Mouse (Mus musculus) heart, postnatal 0 days (tissue): ENCODE data around the gene En2. TPM values are rescaled to one million over a fixed set of nuclear protein-coding genes. Genes with fewer than 3 reads are reported as not detected.

Experiments used
- ATAC-seq: fragments of 200-750 bp; cut with Nextera tagmentation; 2 replicates; pipeline ENCODE4 v1.8.0; 2017; ENCODE audit warnings: low read depth, moderate number of reproducible peaks, moderate library complexity; ENCODE audit not compliant: insufficient read depth
- DNase-seq: peaks from one replicate; pipeline ENCODE4 v3.0.0-alpha.2; 2016; ENCODE audit warnings: low spot score
- H3K27ac ChIP-seq: fragments of 300-500 bp; sonication (generic); 2 replicates; pipeline ENCODE4 v1.5.1; 2014; ENCODE audit warnings: low read depth, mild to moderate bottlenecking
- H3K27me3 ChIP-seq: fragments of 300-500 bp; sonication (generic); 2 replicates; pipeline ENCODE4 v1.6.1; 2014; ENCODE audit warnings: low read length, mixed read lengths; ENCODE audit not compliant: control insufficient read depth, insufficient read depth
- H3K36me3 ChIP-seq: fragments of 300-500 bp; sonication (generic); replicated peaks from 2 replicates; pipeline ENCODE4 v1.6.1; 2014; ENCODE audit warnings: low read length, mixed read lengths; ENCODE audit not compliant: control insufficient read depth, insufficient read depth
- H3K4me1 ChIP-seq: fragments of 300-500 bp; sonication (generic); 2 replicates; pipeline ENCODE4 v1.6.1; 2014; ENCODE audit warnings: antibody characterized with exemption; ENCODE audit not compliant: control insufficient read depth, insufficient read depth
- H3K4me2 ChIP-seq: fragments of 300-500 bp; sonication (generic); 2 replicates; pipeline ENCODE4 v1.6.1; 2014; ENCODE audit warnings: low read depth, mild to moderate bottlenecking, low read length, moderate library complexity
- H3K4me3 ChIP-seq: fragments of 300-500 bp; sonication (generic); 2 replicates; pipeline ENCODE4 v1.5.1; 2014; ENCODE audit warnings: low read depth, low read length
- H3K9ac ChIP-seq: fragments of 300-500 bp; sonication (generic); replicated peaks from 2 replicates; pipeline ENCODE4 v1.6.1; 2014; ENCODE audit warnings: low read depth, low read length, mixed read lengths
- H3K9me3 ChIP-seq: fragments of 300-500 bp; sonication (generic); replicated peaks from 2 replicates; pipeline ENCODE4 v1.6.1; 2016; ENCODE audit warnings: low read length; ENCODE audit not compliant: control insufficient read depth
- CTCF ChIP-seq: IDR thresholded peaks from 2 replicates; pipeline ENCODE4 v1.5.1; 2016; ENCODE audit warnings: antibody characterized with exemption, control low read depth, low read depth
- EP300 ChIP-seq: IDR thresholded peaks from 2 replicates; pipeline ENCODE4 v1.6.1; 2016; ENCODE audit warnings: antibody characterized with exemption, low read depth
- WGBS: fragments of 180-500 bp; shearing (Covaris S2); extraction: QIAGEN DNeasy Blood & Tissue Kit; methylation state at CpG from one replicate; pipeline ENCODE4 v1.1.7; 2014; 5-methylcytosine and 5-hydroxymethylcytosine counted together
- polyA plus RNA-seq: library from polyadenylated mRNA; unstranded; fragments of >200 nt; fragmentation: Nextera tagmentation; extraction: Ambion mirVana; gene quantifications from 2 replicates; pipeline ENCODE4 v1.2.1, GENCODE M21; 2015
- total RNA-seq: library from RNA; depleted of rRNA; stranded (reverse); fragments of >200 nt; gene quantifications from 2 replicates; pipeline ENCODE4 v1.2.3, GENCODE M21; 2014; ENCODE audit warnings: low replicate concordance

Gene En2
- total and polyA plus RNA-seq, 2 experiments from 2014 or later = not detected

DNA sequence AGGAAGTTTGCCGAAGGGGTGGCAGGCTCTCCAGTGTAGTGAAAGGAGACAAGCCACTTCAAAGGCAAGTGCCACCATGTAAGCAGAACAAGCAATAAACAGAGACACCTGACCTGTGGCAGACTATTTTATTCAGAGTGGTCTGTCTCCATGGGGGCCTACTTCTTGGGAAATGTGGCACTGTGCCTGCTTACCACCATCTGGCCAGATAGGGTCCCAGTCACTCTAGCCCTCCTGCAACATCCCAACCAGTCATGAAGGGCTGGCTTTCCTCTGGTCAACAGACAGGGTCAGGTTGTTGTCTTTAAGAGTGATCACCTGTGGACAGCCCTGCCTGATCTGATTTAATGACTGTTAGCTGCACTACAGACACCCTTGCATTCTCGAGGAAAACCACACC is 30.0 kb downstream of the En2 start:
- Histone ChIP-seq H3K4me3 (no peak overlapping the region), H3K9ac (no peak overlapping the region), H3K9me3 (no peaks in the 10 kb centered on the region), H3K4me2 (no peak overlapping the region), H3K27ac (no peak overlapping the region), H3K27me3 (peaks cover 22% of the 10 kb centered on the region; the same call in 1 of the 2 replicates), H3K4me1 (no peaks in the 10 kb centered on the region), H3K36me3 (no peaks in the 10 kb centered on the region)
- TF ChIP-seq EP300 = no peak
- TF ChIP-seq CTCF = no peak
- DNase-seq = no peak
- 51% methylated on average over 2 of the region's 2 CpGs for WGBS
- ATAC-seq = no peak

DNA sequence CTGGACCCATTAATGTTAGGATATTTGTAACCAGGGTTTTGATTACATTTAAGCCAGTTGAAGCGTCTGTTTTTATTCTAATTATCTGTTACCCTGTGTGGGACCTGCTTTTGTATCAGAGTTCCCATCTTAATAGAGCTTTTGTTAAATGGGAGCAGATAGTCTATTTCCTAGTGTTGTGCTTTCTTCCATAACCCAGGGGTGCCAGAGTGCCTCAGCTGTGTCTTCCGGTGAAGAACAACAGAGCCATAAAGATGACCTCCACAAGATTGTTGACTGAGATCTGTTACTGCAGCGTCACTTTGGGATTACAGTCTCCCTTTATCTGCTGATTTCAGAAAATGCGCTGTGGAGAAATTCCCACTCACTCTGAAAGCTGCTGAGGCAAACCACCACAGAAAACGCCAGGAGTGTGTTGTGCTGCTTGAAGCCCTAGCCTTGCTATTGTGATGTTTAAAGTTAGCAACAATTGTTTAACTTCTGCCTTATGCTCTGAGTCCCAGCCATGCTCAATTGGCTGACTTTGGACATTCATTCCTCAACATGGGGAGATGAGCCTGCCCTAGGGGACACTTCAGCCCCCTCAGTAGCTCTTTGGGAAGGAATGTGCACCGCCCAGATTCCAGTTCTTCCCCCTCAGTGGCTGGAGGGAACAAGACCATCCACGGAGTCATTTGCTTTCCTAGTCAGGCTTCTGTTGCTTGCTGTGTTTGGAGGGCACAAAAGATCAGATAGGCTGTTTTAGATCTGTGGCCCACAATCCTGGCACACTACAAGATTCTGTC is 33.8 kb downstream of the En2 start:
- Histone ChIP-seq H3K36me3 (no peaks in the 10 kb centered on the region), H3K4me3 (no peak overlapping the region), H3K27ac (no peak overlapping the region), H3K9me3 (no peaks in the 10 kb centered on the region), H3K27me3 (peaks cover 23% of the 10 kb centered on the region; the same call in 1 of the 2 replicates), H3K4me2 (no peak overlapping the region), H3K4me1 (no peaks in the 10 kb centered on the region), H3K9ac (no peak overlapping the region)
- DNase-seq (no peak), ATAC-seq (no peak)
- TF ChIP-seq CTCF = no peak
- no peak for TF ChIP-seq EP300
- 46% methylated on average over 7 of the region's 7 CpGs for WGBS

DNA sequence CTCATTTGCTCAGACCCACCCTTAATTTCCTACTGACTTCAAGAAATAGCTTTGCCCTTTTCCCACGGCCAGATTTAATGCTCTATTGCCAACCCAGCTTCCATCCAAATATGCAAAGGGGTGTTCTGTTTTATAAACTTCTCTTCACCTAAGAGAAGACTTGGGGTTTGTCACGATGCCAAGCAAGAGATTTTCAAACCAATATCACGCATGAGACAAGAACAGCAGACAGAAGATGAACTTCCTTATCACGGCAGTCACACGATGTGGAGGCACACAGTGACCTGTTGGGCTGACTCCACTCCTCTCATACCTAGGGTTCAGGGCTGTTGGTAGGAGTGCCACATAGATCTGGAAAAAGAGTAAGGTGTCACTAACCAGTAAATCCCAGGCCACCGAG is 37.6 kb downstream of the En2 start:
- H3K4me3 ChIP-seq = no peak overlapping the region
- no peaks in the 10 kb centered on the region for H3K9me3 ChIP-seq
- ATAC-seq = no peak
- 56% methylated on average over 6 of the region's 6 CpGs for WGBS
- DNase-seq = no peak
- H3K27me3 ChIP-seq = peaks cover 43% of the 10 kb centered on the region
- no peaks in the 10 kb centered on the region for H3K4me1 ChIP-seq
- H3K4me2 ChIP-seq = no peak overlapping the region
- TF ChIP-seq CTCF (no peak), EP300 (no peak)
- H3K36me3 ChIP-seq = no peaks in the 10 kb centered on the region
- H3K9ac ChIP-seq = no peak overlapping the region
- no peak overlapping the region for H3K27ac ChIP-seq

DNA sequence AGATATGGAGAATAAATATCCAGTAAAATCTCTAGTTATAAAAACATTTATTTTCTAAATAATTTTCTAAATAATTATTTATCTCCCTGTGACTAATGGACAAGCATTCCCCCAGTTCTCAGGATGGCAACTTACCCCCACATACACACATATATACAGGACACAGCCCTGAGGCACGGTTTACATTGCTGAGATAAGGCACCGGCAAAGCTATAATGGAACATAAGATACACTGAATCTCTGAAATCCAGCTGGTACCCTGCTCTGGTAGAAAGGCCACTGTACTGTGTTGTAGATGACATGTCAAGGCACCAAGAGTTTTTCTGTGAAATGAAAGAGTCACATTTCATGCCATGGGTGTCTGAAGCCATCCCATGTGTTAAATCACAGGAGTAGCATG is 39.2 kb downstream of the En2 start:
- no peak for ATAC-seq
- H3K27me3 ChIP-seq = peaks cover 54% of the 10 kb centered on the region
- no peak overlapping the region for H3K9ac ChIP-seq
- WGBS = 46% methylated on average over 2 of the region's 2 CpGs
- no peak for TF ChIP-seq CTCF
- no peak for TF ChIP-seq EP300
- no peak overlapping the region for H3K4me3 ChIP-seq
- 0 out of 2 replicates have a peak, but pooled peaks cover 1% of the 10 kb centered on the region for H3K4me1 ChIP-seq
- no peak for DNase-seq
- H3K9me3 ChIP-seq = no peaks in the 10 kb centered on the region
- no peak overlapping the region for H3K4me2 ChIP-seq
- no peak overlapping the region for H3K27ac ChIP-seq
- no peaks in the 10 kb centered on the region for H3K36me3 ChIP-seq

DNA sequence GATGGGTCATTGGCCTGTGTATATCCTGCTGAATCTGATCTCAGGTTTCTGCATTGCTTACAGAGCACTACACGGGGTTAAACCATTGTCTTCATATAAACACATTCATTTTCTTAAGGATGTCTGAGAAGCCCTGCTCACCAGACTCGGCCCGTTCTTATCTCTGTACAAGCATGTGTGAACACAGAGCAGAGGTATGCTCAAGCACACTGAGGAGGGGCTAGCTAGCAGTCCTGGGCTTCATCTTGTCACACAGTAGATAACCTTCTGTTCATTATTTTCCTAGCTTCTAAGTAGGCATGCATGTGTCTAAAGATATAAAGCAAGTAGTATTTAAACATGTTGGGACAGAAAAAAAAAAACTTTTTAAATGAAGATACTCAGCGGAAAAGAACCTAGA is 41.0 kb downstream of the En2 start:
- Histone ChIP-seq H3K27me3 (peaks cover 71% of the 10 kb centered on the region), H3K36me3 (no peaks in the 10 kb centered on the region), H3K9ac (no peak overlapping the region), H3K4me3 (no peak overlapping the region), H3K9me3 (no peaks in the 10 kb centered on the region), H3K27ac (no peak overlapping the region), H3K4me2 (no peak overlapping the region), H3K4me1 (0 out of 2 replicates have a peak, but pooled peaks cover 4% of the 10 kb centered on the region)
- 23% methylated on average over 4 of the region's 4 CpGs for WGBS
- TF ChIP-seq CTCF (no peak), EP300 (no peak)
- DNase-seq (no peak), ATAC-seq (no peak)

DNA sequence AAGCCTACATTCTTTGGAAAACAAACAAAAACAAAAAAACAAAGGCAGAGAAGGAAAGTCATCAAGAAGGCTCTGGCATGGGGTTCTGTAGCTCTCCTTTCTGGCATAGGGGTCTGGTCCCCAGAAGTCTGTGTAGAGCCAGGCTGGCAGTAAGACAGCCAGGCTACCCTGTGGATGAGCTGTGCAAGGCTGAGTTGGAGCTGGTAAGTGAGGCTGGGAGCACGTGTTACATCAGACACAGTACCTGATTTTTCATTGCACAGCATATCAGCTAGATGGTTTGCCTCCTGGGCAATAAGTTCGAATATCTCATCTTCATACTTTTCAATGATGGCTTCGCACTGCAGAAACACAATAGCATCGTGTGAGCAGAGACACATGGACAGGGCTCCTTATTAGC is 41.5 kb downstream of the En2 start:
- WGBS = 62% methylated on average over 4 of the region's 4 CpGs
- Histone ChIP-seq H3K4me1 (0 out of 2 replicates have a peak, but pooled peaks cover 4% of the 10 kb centered on the region), H3K36me3 (no peaks in the 10 kb centered on the region), H3K9me3 (no peaks in the 10 kb centered on the region), H3K4me2 (no peak overlapping the region), H3K27ac (no peak overlapping the region), H3K27me3 (peaks cover 71% of the 10 kb centered on the region), H3K9ac (no peak overlapping the region), H3K4me3 (no peak overlapping the region)
- ATAC-seq (no peak), DNase-seq (no peak)
- TF ChIP-seq CTCF (no peak), EP300 (no peak)
